Mouse (Mus musculus): ENCODE data around the gene 2310030G06Rik.

DNA sequence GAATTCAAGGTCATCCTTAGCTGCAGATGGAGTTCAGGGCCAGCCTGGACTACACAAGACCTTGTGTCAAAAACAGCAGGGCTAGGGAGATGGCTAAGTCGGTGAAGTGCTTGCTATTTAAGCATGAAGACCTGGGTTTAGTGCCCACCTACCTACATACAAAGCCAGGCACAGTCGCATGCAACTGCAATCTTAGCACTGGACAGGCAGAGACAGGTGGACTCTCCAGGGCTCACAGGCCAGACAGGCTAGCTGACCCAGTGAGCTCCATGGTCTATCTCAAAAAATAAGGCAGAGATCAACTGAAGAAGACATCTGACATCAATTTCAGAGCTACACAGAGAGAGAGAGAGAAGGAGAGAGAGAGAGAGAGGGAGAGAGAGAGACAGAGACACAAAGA, 22.2 kb downstream of the 2310030G06Rik start:
- TF ChIP-seq RCOR1 (IDR thresholded peaks at IDR 0.05; ENCODE audit: low read depth, low read length) (no peak), GABPA (IDR thresholded peaks at IDR 0.05; ENCODE audit: low read depth, low read length) (no peak)

All from MEL (cell line).